Mouse (Mus musculus): Measurements from ENCODE around the gene Vmn2r47. TPM values are rescaled to one million over a fixed set of nuclear protein-coding genes. Genes with fewer than 3 reads are reported as not detected.
"Not testable (repeated sequence)": the region's sequence is repeated elsewhere in the genome, so short reads cannot be mapped to it uniquely, and the experiment has no call there.

The Vmn2r47 gene
- not detected in 2 replicates for polyA plus RNA-seq (2012)

- not testable (repeated sequence) for TF ChIP-seq GATA1 (IDR thresholded peaks at IDR 0.05; ENCODE audit: low read length)
Observed at GRCm38 (mm10) chr7:9841225-9841624, at the start of gene Vmn2r47. TSS of gene Vmn2r47 (minus strand) at chr7:9841325.

- TF ChIP-seq GATA1 (IDR thresholded peaks at IDR 0.05; ENCODE audit: low read length): not testable (repeated sequence)
Observed at GRCm38 (mm10) chr7:9770471-9770870, 70.7 kb downstream of the Vmn2r47 start, which contains the start of gene Vmn2r46. TSS of gene Vmn2r46 (minus strand) at chr7:9770571.

Other genes with a start within 250 kb of the Vmn2r47 start
- not detected in 2 replicates for gene Vmn2r46, start 70.8 kb downstream of the Vmn2r47 start, polyA plus RNA-seq (2012)
- gene Vmn2r48, start 112.3 kb upstream of the Vmn2r47 start, polyA plus RNA-seq (2012): not detected in 2 replicates
- not detected in 2 replicates for gene Vmn2r49, start 150.9 kb upstream of the Vmn2r47 start, polyA plus RNA-seq (2012)
- gene Vmn2r50, start 212.0 kb upstream of the Vmn2r47 start, polyA plus RNA-seq (2012): not detected in 2 replicates